Mouse (Mus musculus): Measurements from ENCODE around the gene Slc6a6. TPM values are rescaled to one million over a fixed set of nuclear protein-coding genes. Genes with fewer than 3 reads are reported as not detected.

The Slc6a6 gene
- polyA plus RNA-seq, 1 experiment from 2014 or later, result 51.7 TPM

DNA sequence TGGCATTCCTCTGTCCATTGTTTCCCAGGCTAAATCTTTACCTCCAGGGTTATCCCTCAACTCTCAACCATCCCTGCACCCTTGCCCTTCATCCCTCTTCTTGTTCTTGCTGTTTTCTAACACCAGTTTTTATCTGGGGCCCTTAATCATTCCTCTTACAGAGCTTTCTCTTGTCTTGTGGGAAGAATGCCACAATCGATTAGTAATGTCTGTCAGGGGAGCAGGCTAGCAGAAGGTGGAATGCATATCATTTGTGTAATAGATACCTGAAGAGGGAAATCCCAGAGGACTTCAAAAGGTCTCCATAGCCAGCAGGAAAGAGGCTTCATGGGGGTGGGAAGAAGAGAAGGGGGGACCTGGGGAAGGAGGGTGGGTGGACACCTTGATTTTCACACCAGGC, 20.6 kb downstream of the Slc6a6 start:
- Histone ChIP-seq H3K4me3 (ENCODE audit: low read length) (no peak overlapping the region), H3K4me1 (replicated peaks; ENCODE audit: control insufficient read depth, insufficient read depth, low read length) (peaks cover 16% of the 10 kb centered on the region), H3K9me3 (ENCODE audit: control insufficient read depth, low read length) (no peaks in the 10 kb centered on the region), H3K27me3 (ENCODE audit: control insufficient read depth, insufficient read depth, low read depth, low read length) (no peaks in the 10 kb centered on the region), H3K9ac (ENCODE audit: low read length) (no peak overlapping the region), H3K27ac (ENCODE audit: low read length) (no peak overlapping the region), H3K36me3 (ENCODE audit: control insufficient read depth, insufficient read depth, low read length) (peaks cover 16% of the 10 kb centered on the region), H3K4me2 (ENCODE audit: low read depth, low read length) (no peak overlapping the region)
- WGBS, result 78% methylated on average over 1 of the region's 1 CpGs
- ATAC-seq (ENCODE audit: low read depth), result no peak

DNA sequence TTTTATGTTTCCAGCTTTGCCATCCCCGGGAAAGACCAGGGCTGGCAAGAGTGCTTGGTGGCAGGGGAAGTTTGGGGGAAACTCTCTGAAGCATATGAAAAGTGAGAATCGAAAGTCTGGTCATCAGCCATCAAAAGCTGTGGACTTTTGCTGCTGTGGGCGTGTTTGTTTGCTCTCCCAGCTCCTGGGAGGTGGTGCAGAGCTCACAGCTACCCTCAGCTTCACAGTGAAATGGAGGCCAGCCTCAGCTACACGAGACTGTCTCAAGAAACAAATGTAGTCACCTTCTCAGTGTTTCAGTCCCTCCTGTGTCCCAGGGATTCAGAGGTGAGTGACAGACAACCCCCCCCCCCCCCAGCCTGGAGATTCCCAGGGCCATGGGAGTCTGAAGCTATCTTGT, 21.8 kb downstream of the Slc6a6 start:
- no peak overlapping the region for H3K4me3 ChIP-seq (ENCODE audit: low read length)
- H3K27ac ChIP-seq (ENCODE audit: low read length), result no peak overlapping the region
- H3K9me3 ChIP-seq (ENCODE audit: control insufficient read depth, low read length), result no peaks in the 10 kb centered on the region
- no peak overlapping the region for H3K4me2 ChIP-seq (ENCODE audit: low read depth, low read length)
- peaks cover 16% of the 10 kb centered on the region for H3K36me3 ChIP-seq (ENCODE audit: control insufficient read depth, insufficient read depth, low read length)
- 34% methylated on average over 4 of the region's 4 CpGs for WGBS
- H3K27me3 ChIP-seq (ENCODE audit: control insufficient read depth, insufficient read depth, low read depth, low read length), result no peaks in the 10 kb centered on the region
- H3K9ac ChIP-seq (ENCODE audit: low read length), result no peak overlapping the region
- no peak for ATAC-seq (ENCODE audit: low read depth)
- H3K4me1 ChIP-seq (replicated peaks; ENCODE audit: control insufficient read depth, insufficient read depth, low read length), result peaks cover 16% of the 10 kb centered on the region

DNA sequence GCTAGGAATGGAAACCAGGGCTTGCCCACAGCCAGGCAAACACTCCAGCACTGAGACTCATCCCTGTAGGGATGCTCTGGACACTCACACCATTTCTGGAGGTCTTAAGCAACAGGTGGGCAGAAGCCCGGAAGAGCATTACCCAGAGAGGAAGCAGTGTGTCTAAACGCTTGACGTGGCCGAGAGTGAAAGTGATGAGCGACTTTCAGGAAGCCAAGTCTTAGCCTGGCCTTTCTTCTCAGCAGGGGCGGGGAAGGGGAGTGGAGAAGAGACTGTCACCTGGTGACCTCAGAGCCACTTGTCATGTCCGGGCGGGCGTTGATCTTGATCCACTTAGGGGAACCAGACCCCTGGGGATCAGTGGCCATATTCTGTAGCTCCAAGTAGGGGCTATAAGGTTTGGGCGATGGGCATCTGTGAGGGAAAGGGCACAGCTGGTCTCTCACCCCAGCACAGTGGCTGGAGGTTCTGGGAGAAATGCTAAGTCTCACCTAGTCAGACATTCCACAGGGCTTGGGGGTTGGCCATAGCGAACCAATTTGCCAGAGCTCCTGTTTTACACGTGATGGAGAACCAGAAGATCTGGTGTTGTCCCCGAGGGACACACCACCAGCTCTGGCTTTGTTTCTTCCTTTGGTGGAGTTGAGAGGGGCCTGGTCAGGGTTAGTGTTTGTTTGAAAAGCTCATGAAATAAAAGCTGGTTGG, 22.4 kb downstream of the Slc6a6 start:
- no peak overlapping the region for H3K4me2 ChIP-seq (ENCODE audit: low read depth, low read length)
- no peak overlapping the region for H3K27ac ChIP-seq (ENCODE audit: low read length)
- H3K9me3 ChIP-seq (ENCODE audit: control insufficient read depth, low read length), result no peaks in the 10 kb centered on the region
- no peak overlapping the region for H3K9ac ChIP-seq (ENCODE audit: low read length)
- H3K36me3 ChIP-seq (ENCODE audit: control insufficient read depth, insufficient read depth, low read length), result peaks cover 16% of the 10 kb centered on the region
- peaks cover 12% of the 10 kb centered on the region for H3K4me1 ChIP-seq (replicated peaks; ENCODE audit: control insufficient read depth, insufficient read depth, low read length)
- ATAC-seq (ENCODE audit: low read depth), result no peak
- 50% methylated on average over 13 of the region's 13 CpGs for WGBS
- no peaks in the 10 kb centered on the region for H3K27me3 ChIP-seq (ENCODE audit: control insufficient read depth, insufficient read depth, low read depth, low read length)
- no peak overlapping the region for H3K4me3 ChIP-seq (ENCODE audit: low read length)

DNA sequence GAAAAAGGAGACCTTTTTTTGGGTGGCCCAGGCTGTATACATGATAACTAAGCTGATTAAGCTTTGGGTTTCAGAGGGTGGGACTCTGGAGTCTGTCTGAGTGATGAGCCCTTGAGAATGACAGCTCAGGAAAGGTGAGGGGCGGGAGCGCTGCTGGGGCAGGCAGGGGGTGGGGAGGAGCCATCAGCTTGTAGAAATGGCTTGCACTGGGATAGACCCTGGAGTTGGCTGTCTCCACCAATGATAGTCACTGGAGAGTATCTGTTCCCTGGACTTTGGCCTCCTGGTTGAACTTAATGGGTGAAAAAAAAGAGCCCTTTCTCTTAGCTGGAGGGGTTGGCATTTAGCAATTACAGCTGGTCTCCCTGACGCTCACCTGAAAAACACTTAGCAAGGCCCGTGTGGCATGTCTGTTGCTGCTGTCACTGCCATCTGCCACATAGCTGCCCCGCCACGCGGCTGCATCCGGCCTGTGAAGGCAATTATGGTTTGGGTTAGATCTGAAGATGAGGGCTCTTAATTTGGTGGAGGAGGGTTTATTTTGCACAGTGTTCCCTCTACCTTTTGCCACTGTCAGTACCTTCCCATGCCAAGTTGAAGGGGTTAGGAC, 23.5 kb downstream of the Slc6a6 start:
- Histone ChIP-seq H3K36me3 (ENCODE audit: control insufficient read depth, insufficient read depth, low read length) (peaks cover 11% of the 10 kb centered on the region), H3K27ac (ENCODE audit: low read length) (no peak overlapping the region), H3K27me3 (ENCODE audit: control insufficient read depth, insufficient read depth, low read depth, low read length) (no peaks in the 10 kb centered on the region)

DNA sequence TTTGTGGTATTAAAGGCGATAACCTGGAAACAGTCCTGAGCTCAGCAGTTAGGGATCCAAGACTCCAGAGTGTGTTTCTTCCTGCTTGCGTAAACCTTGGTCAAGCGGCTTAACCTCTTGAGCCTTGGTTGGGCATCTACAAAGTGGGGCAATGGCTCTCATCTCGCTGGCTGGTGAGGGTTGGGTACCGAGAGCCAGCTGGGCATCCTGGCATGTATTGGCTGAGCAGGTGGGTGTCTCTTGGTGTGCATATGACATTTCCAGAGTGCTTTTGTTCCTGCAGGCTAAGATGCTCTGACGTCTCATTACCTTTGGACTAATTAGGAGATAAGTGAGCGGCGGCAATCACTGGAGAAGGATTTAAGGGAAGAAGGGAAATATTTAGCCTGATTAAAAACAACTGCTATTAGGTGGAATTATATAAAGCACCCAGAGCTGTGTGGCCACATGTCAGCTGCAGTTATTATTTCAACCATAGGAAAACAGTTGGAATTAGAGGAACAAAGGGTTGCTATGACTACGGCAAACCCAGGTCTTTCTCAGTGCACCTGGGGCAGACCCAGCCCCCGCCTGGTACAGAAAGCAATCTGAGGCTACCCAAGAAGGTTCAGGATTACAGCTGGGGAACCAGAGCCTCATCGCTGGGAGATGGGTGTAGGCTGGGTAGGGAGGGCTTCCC, 24.2 kb downstream of the Slc6a6 start:
- Histone ChIP-seq H3K27me3 (ENCODE audit: control insufficient read depth, insufficient read depth, low read depth, low read length) (no peaks in the 10 kb centered on the region), H3K9ac (ENCODE audit: low read length) (no peak overlapping the region), H3K27ac (ENCODE audit: low read length) (no peak overlapping the region), H3K4me2 (ENCODE audit: low read depth, low read length) (no peak overlapping the region), H3K9me3 (ENCODE audit: control insufficient read depth, low read length) (no peaks in the 10 kb centered on the region), H3K4me3 (ENCODE audit: low read length) (no peak overlapping the region), H3K36me3 (ENCODE audit: control insufficient read depth, insufficient read depth, low read length) (peaks cover 11% of the 10 kb centered on the region), H3K4me1 (replicated peaks; ENCODE audit: control insufficient read depth, insufficient read depth, low read length) (peaks cover 24% of the 10 kb centered on the region)
- 87% methylated on average over 11 of the region's 11 CpGs for WGBS
- no peak for ATAC-seq (ENCODE audit: low read depth)

More for the DNA sequence above, 23.5 kb downstream of the Slc6a6 start:
- Histone ChIP-seq H3K9me3 (ENCODE audit: control insufficient read depth, low read length) (no peaks in the 10 kb centered on the region), H3K4me3 (ENCODE audit: low read length) (no peak overlapping the region), H3K4me1 (replicated peaks; ENCODE audit: control insufficient read depth, insufficient read depth, low read length) (peaks cover 17% of the 10 kb centered on the region), H3K9ac (ENCODE audit: low read length) (no peak overlapping the region), H3K4me2 (ENCODE audit: low read depth, low read length) (no peak overlapping the region)
- 77% methylated on average over 8 of the region's 8 CpGs for WGBS
- no peak; the same call in 1 of the 2 replicates for ATAC-seq (ENCODE audit: low read depth)

DNA sequence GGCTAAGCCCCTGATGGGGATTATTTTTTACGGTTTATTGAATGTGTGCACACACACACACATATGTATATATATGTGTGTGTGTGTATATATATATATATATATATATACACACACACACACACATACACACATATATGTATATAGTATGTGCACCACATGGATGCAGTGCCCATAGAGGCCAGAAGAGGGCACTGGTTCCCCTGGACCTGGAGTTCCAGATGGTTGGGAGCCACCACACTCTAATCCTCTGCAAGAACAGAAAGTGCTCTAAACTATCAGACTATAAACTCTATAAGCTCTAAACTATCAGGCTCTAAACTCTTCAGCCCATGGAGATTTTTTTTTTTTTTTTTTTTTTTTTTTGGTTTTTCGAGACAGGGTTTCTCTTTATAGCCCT, 25.1 kb downstream of the Slc6a6 start:
- H3K36me3 ChIP-seq (ENCODE audit: control insufficient read depth, insufficient read depth, low read length), result peaks cover 11% of the 10 kb centered on the region
- 96% methylated on average over 1 of the region's 2 CpGs for WGBS
- H3K4me1 ChIP-seq (replicated peaks; ENCODE audit: control insufficient read depth, insufficient read depth, low read length), result peaks cover 30% of the 10 kb centered on the region

DNA sequence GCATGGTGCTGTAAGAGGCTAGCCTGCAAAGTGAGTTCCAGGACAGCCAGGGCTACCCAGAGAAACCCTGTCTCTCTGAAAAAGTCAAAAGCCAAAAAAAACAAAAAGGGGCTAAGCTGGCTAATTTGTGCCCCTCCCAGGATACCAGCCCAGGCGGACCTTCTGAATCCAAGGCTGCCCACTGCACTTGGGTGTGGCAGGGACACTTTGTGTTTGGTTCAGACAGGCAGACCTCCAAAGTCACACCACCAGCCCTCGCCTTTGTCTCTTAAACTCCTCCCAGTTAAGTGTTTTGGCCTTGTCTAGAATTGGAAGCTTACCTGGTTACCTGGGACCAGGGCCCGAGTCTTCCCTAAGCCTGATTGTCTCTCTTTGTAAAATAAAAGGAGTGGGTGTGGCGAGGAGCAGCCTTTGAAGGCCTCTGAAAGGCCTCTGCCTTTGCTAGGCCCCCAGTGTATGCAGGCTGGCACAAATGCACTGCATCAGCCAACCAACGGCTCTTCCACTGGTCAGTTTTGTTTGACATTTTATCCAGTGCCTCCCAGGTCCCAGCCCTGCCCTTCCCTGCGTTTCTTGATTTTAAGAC, 26.6 kb downstream of the Slc6a6 start:
- 72% methylated on average over 6 of the region's 6 CpGs for WGBS

More for the DNA sequence above, 25.1 kb downstream of the Slc6a6 start:
- no peak overlapping the region for H3K4me2 ChIP-seq (ENCODE audit: low read depth, low read length)
- H3K9ac ChIP-seq (ENCODE audit: low read length), result no peak overlapping the region
- no peaks in the 10 kb centered on the region for H3K27me3 ChIP-seq (ENCODE audit: control insufficient read depth, insufficient read depth, low read depth, low read length)
- H3K27ac ChIP-seq (ENCODE audit: low read length), result no peak overlapping the region
- no peaks in the 10 kb centered on the region for H3K9me3 ChIP-seq (ENCODE audit: control insufficient read depth, low read length)
- no peak overlapping the region for H3K4me3 ChIP-seq (ENCODE audit: low read length)
- ATAC-seq (ENCODE audit: low read depth), result no peak

DNA sequence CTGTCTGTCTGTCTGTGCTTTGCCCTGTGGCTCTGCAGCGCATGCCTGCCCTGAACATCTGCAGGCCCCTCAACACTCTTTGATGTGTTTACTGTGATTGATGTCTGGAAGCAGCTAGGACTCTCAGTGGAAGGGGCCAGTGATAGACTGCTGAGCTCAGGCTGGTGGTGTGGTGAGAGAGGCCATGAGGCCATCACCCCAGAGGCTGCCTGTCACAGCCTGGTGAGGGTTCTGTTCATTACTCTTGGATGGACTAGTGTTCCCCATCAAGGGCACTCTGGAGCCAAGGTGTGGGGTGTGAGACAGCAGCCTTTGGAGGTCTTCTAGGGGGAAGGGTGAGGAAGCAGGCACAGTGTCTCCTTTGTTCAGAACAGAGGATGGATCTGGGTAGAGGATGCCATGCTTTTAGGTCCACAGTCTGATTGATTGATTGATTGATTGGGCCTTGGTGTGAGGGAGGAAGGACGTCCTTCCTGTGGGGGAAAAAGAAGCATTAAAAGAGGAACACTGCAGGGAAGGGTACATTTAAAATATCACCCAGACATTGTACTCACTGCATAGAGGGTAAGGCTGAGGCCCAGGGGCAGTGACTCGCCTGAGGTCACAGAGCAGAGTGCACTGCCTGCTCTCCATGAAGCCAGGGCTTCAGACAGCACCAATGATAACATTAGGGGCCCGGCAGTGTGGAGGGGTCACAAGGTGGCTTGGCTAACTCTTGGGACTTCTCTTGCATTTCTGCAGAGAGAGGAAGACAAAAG, 28.4 kb downstream of the Slc6a6 start:
- Histone ChIP-seq H3K9ac (ENCODE audit: low read length) (0 out of 2 replicates have a peak overlapping the region, but pooled peaks have one; percentile 36), H3K4me3 (ENCODE audit: low read length) (no peak overlapping the region), H3K9me3 (ENCODE audit: control insufficient read depth, low read length) (no peaks in the 10 kb centered on the region), H3K27me3 (ENCODE audit: control insufficient read depth, insufficient read depth, low read depth, low read length) (no peaks in the 10 kb centered on the region), H3K4me1 (replicated peaks; ENCODE audit: control insufficient read depth, insufficient read depth, low read length) (peaks cover 18% of the 10 kb centered on the region), H3K4me2 (ENCODE audit: low read depth, low read length) (no peak overlapping the region), H3K36me3 (ENCODE audit: control insufficient read depth, insufficient read depth, low read length) (peaks cover 8% of the 10 kb centered on the region), H3K27ac (ENCODE audit: low read length) (peak overlapping the region; percentile 58)
- ATAC-seq (ENCODE audit: low read depth), result peak; percentile 27; the same call in 1 of the 2 replicates
- WGBS, result 41% methylated on average over 4 of the region's 4 CpGs

More for the DNA sequence above, 26.6 kb downstream of the Slc6a6 start:
- no peaks in the 10 kb centered on the region for H3K27me3 ChIP-seq (ENCODE audit: control insufficient read depth, insufficient read depth, low read depth, low read length)
- peaks cover 8% of the 10 kb centered on the region for H3K36me3 ChIP-seq (ENCODE audit: control insufficient read depth, insufficient read depth, low read length)
- peaks cover 27% of the 10 kb centered on the region for H3K4me1 ChIP-seq (replicated peaks; ENCODE audit: control insufficient read depth, insufficient read depth, low read length)
- H3K9ac ChIP-seq (ENCODE audit: low read length), result no peak overlapping the region
- no peak overlapping the region for H3K4me3 ChIP-seq (ENCODE audit: low read length)
- no peak overlapping the region for H3K27ac ChIP-seq (ENCODE audit: low read length)
- no peak for ATAC-seq (ENCODE audit: low read depth)
- H3K9me3 ChIP-seq (ENCODE audit: control insufficient read depth, low read length), result no peaks in the 10 kb centered on the region
- H3K4me2 ChIP-seq (ENCODE audit: low read depth, low read length), result no peak overlapping the region
